Mouse (Mus musculus) midbrain, embryonic 13.5 days (tissue): ENCODE data around the gene Kdm2b. TPM values are rescaled to one million over a fixed set of nuclear protein-coding genes. Genes with fewer than 3 reads are reported as not detected.

Experiments
- ATAC-seq: fragments of 200-750 bp; cut with Nextera tagmentation; 2 replicates; pipeline ENCODE4 v1.8.0; 2017; ENCODE audit warnings: mild to moderate bottlenecking, moderate TSS enrichment, moderate library complexity
- H3K27ac ChIP-seq: fragments of 300-500 bp; sonication (generic); 2 replicates; pipeline ENCODE4 v1.5.1; 2015; ENCODE audit warnings: inconsistent platforms, mild to moderate bottlenecking, moderate library complexity
- H3K27me3 ChIP-seq: fragments of 300-500 bp; sonication (generic); 2 replicates; pipeline ENCODE4 v1.6.1; 2015; ENCODE audit warnings: mild to moderate bottlenecking, inconsistent platforms
- H3K36me3 ChIP-seq: fragments of 300-500 bp; sonication (generic); 2 replicates; pipeline ENCODE4 v1.6.1; 2015; ENCODE audit warnings: mild to moderate bottlenecking, inconsistent platforms
- H3K4me1 ChIP-seq: fragments of 300-500 bp; sonication (generic); replicated peaks from 2 replicates; pipeline ENCODE4 v1.6.1; 2015; ENCODE audit warnings: inconsistent platforms
- H3K4me2 ChIP-seq: fragments of 300-500 bp; sonication (generic); replicated peaks from 2 replicates; pipeline ENCODE4 v1.6.1; 2015; ENCODE audit warnings: moderate library complexity, mild to moderate bottlenecking, inconsistent platforms
- H3K4me3 ChIP-seq: fragments of 300-500 bp; sonication (generic); replicated peaks from 2 replicates; pipeline ENCODE4 v1.5.1; 2015; ENCODE audit warnings: mild to moderate bottlenecking, inconsistent platforms
- H3K9ac ChIP-seq: fragments of 300-500 bp; sonication (generic); replicated peaks from 2 replicates; pipeline ENCODE4 v1.6.1; 2015; ENCODE audit warnings: mild to moderate bottlenecking, inconsistent platforms
- H3K9me3 ChIP-seq: fragments of 300-500 bp; sonication (generic); 2 replicates; pipeline ENCODE4 v1.6.1; 2016; ENCODE audit warnings: mild to moderate bottlenecking, inconsistent platforms
- WGBS: fragments of 180-500 bp; shearing (Covaris S2); methylation state at CpG from one replicate; pipeline ENCODE4 v1.1.7; 2015; 5-methylcytosine and 5-hydroxymethylcytosine counted together
- polyA plus RNA-seq: library from polyadenylated mRNA; unstranded; fragments of >200 nt; fragmentation: Nextera tagmentation; extraction: Ambion mirVana; gene quantifications from 2 replicates; pipeline ENCODE4 v1.2.1, GENCODE M21; 2015

Kdm2b gene
- polyA plus RNA-seq, 1 experiment from 2014 or later: 116 TPM

- H3K9me3 ChIP-seq: no peaks in the 10 kb centered on the region
- WGBS: 85% methylated on average over 6 of the region's 6 CpGs
- H3K4me3 ChIP-seq: peak overlapping the region; percentile 90
- H3K4me2 ChIP-seq: peak overlapping the region; percentile 87
- peak overlapping the region; percentile 96 for H3K9ac ChIP-seq
- no peaks in the 10 kb centered on the region for H3K27me3 ChIP-seq
- no peak overlapping the region for H3K27ac ChIP-seq
- peaks cover 48% of the 10 kb centered on the region for H3K4me1 ChIP-seq
- no peaks in the 10 kb centered on the region for H3K36me3 ChIP-seq
- no peak for ATAC-seq
These were observed 91.5 kb downstream of the Kdm2b start for GRCm38 (mm10) chr5:122898153-122898552.

- 72% methylated on average over 4 of the region's 4 CpGs for WGBS
- H3K27me3 ChIP-seq: no peaks in the 10 kb centered on the region
- ATAC-seq: no peak
- no peaks in the 10 kb centered on the region for H3K9me3 ChIP-seq
- H3K27ac ChIP-seq: no peak overlapping the region
- H3K4me2 ChIP-seq: no peak overlapping the region
- H3K36me3 ChIP-seq: no peaks in the 10 kb centered on the region
- H3K4me3 ChIP-seq: no peak overlapping the region
- peaks cover 40% of the 10 kb centered on the region for H3K4me1 ChIP-seq
- no peak overlapping the region; the same call in 1 of the 2 replicates for H3K9ac ChIP-seq
These were observed 94.8 kb downstream of the Kdm2b start for GRCm38 (mm10) chr5:122894821-122895220.

DNA sequence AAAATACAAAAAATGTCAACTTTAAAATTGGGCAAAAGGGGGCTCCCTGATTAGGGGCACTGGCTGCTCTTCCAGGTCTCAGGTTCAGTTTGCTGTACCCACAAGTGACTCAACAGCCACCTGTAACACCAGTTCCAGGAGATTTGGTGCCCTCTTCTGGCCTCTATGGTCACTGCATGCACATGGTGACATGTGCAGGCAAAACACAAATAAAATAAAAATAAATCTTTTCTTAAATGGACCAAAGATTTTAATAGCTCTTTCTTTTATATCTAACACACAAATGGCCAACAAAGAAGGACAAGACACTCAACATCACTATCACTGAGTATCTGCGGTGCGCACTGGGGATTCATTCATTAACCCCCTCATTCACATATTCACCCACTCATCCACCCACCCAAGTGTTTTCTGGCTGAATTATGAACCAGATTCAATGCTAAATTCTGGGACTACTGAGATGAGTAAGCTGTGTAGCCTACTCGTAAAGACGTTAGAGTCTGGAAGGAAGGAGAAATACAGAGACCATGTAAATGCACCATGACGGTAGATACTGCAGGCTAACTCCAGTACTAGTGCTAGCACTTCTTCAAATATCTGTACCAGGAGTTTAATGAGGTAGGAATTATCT, 95.5 kb downstream of the Kdm2b start:
- ATAC-seq: no peak
- no peak overlapping the region for H3K4me3 ChIP-seq
- no peaks in the 10 kb centered on the region for H3K27me3 ChIP-seq

GRCm38 (mm10) chr5:122893270-122893669, 96.4 kb downstream of the Kdm2b start:
- H3K27me3 ChIP-seq: no peaks in the 10 kb centered on the region
- no peak overlapping the region for H3K4me2 ChIP-seq
- WGBS: 90% methylated on average over 6 of the region's 6 CpGs
- H3K9ac ChIP-seq: no peak overlapping the region
- H3K36me3 ChIP-seq: peaks cover 2% of the 10 kb centered on the region; the same call in 1 of the 2 replicates
- ATAC-seq: no peak
- no peaks in the 10 kb centered on the region for H3K9me3 ChIP-seq
- peaks cover 35% of the 10 kb centered on the region for H3K4me1 ChIP-seq
- H3K4me3 ChIP-seq: no peak overlapping the region
- no peak overlapping the region for H3K27ac ChIP-seq

More for the DNA sequence above, 95.5 kb downstream of the Kdm2b start:
- H3K9ac ChIP-seq: no peak overlapping the region
- H3K9me3 ChIP-seq: no peaks in the 10 kb centered on the region
- H3K4me2 ChIP-seq: no peak overlapping the region
- no peak overlapping the region for H3K27ac ChIP-seq
- H3K36me3 ChIP-seq: no peaks in the 10 kb centered on the region
- WGBS: 93% methylated on average over 5 of the region's 5 CpGs
- peaks cover 39% of the 10 kb centered on the region for H3K4me1 ChIP-seq

GRCm38 (mm10) chr5:122890396-122890795, 99.2 kb downstream of the Kdm2b start:
- Histone ChIP-seq H3K9ac (no peak overlapping the region), H3K9me3 (no peaks in the 10 kb centered on the region), H3K27me3 (no peaks in the 10 kb centered on the region), H3K27ac (no peak overlapping the region), H3K4me2 (no peak overlapping the region), H3K4me1 (peaks cover 18% of the 10 kb centered on the region), H3K36me3 (peaks cover 7% of the 10 kb centered on the region; the same call in 1 of the 2 replicates), H3K4me3 (no peak overlapping the region)
- no peak for ATAC-seq
- WGBS: 87% methylated on average over 2 of the region's 2 CpGs

DNA sequence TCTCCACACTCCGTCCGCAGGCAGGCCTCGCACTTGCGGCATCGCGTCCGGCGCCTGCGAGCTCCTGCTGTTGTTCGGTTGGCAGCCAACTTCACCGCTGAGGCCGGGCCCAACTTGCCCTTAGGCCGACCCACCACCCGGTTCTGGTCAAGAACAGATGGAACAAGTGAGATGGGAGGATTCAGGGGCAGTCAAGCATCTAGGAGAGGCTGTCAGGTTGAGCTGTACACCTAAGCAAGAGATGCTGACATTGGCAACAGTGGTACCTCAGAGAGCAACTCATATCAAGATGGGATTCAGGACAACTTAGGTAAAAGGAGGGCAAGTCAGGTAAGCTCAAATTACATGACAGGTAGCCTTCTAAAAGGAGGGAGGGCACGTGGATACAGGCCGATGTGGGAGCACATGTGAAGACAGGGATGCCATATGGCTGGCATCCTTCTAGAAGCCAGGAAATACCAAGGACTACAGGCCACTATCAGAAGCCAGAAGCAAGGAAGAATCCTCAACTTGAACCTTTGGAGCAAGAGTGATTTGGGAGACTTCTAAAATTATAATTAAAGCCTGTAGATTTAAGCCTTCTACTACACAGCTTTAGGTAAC, 100.9 kb downstream of the Kdm2b start:
- WGBS: 95% methylated on average over 16 of the region's 16 CpGs
- no peaks in the 10 kb centered on the region for H3K9me3 ChIP-seq
- H3K4me2 ChIP-seq: no peak overlapping the region
- no peaks in the 10 kb centered on the region for H3K27me3 ChIP-seq
- no peak for ATAC-seq
- H3K36me3 ChIP-seq: peaks cover 11% of the 10 kb centered on the region
- H3K4me1 ChIP-seq: peaks cover 14% of the 10 kb centered on the region
- no peak overlapping the region for H3K9ac ChIP-seq
- H3K4me3 ChIP-seq: no peak overlapping the region
- H3K27ac ChIP-seq: no peak overlapping the region

- Histone ChIP-seq H3K9ac (no peak overlapping the region), H3K4me3 (no peak overlapping the region), H3K36me3 (peaks cover 13% of the 10 kb centered on the region), H3K27me3 (no peaks in the 10 kb centered on the region), H3K27ac (no peak overlapping the region), H3K4me2 (no peak overlapping the region), H3K9me3 (no peaks in the 10 kb centered on the region), H3K4me1 (peaks cover 16% of the 10 kb centered on the region)
- ATAC-seq: no peak
- WGBS: 87% methylated on average over 8 of the region's 8 CpGs
These were observed 101.6 kb downstream of the Kdm2b start for GRCm38 (mm10) chr5:122887926-122888611.

GRCm38 (mm10) chr5:122887033-122887432, 102.6 kb downstream of the Kdm2b start:
- Histone ChIP-seq H3K27ac (no peak overlapping the region), H3K9me3 (no peaks in the 10 kb centered on the region), H3K9ac (no peak overlapping the region), H3K4me2 (no peak overlapping the region), H3K4me1 (peaks cover 16% of the 10 kb centered on the region), H3K27me3 (no peaks in the 10 kb centered on the region), H3K4me3 (no peak overlapping the region), H3K36me3 (peaks cover 23% of the 10 kb centered on the region)
- 88% methylated on average over 9 of the region's 9 CpGs for WGBS
- ATAC-seq: no peak

GRCm38 (mm10) chr5:122884594-122885348, 104.9 kb downstream of the Kdm2b start:
- no peak overlapping the region for H3K4me2 ChIP-seq
- H3K36me3 ChIP-seq: peaks cover 45% of the 10 kb centered on the region
- 94% methylated on average over 7 of the region's 7 CpGs for WGBS

GRCm38 (mm10) chr5:122883652-122884235, 105.9 kb downstream of the Kdm2b start:
- H3K36me3 ChIP-seq: peaks cover 56% of the 10 kb centered on the region
- no peak overlapping the region for H3K4me2 ChIP-seq
- H3K4me1 ChIP-seq: peaks cover 16% of the 10 kb centered on the region
- H3K27ac ChIP-seq: no peak overlapping the region
- H3K9ac ChIP-seq: no peak overlapping the region
- H3K9me3 ChIP-seq: no peaks in the 10 kb centered on the region
- WGBS: 34% methylated on average over 2 of the region's 2 CpGs
- no peak for ATAC-seq
- no peaks in the 10 kb centered on the region for H3K27me3 ChIP-seq
- no peak overlapping the region for H3K4me3 ChIP-seq

More at GRCm38 (mm10) chr5:122884594-122885348, 104.9 kb downstream of the Kdm2b start:
- Histone ChIP-seq H3K27ac (no peak overlapping the region), H3K4me3 (no peak overlapping the region), H3K9ac (no peak overlapping the region), H3K9me3 (no peaks in the 10 kb centered on the region), H3K4me1 (peaks cover 16% of the 10 kb centered on the region), H3K27me3 (no peaks in the 10 kb centered on the region)
- ATAC-seq: no peak

DNA sequence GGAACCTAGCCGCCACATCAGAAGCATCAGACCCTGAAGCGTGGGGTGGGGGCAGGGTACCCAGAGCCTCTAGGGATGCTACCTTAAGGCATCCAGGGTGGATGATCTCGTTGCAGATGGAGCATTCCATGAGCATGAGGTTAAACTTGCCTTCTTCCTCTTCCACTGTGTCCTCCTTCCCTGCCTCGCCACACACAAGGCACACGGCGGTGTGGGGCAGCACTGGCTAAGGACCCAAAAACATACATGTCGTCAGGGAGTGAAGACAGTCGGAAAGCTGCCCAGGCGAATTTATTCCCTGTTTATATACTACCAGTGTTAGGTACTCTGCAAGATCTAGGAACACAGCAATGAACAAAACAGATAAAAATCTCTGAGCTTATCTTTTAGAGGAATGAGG, 106.4 kb downstream of the Kdm2b start:
- WGBS: 89% methylated on average over 9 of the region's 9 CpGs
- no peak overlapping the region for H3K4me2 ChIP-seq
- H3K4me1 ChIP-seq: peaks cover 11% of the 10 kb centered on the region
- H3K27ac ChIP-seq: no peak overlapping the region
- no peaks in the 10 kb centered on the region for H3K27me3 ChIP-seq
- no peak overlapping the region for H3K9ac ChIP-seq
- no peaks in the 10 kb centered on the region for H3K9me3 ChIP-seq
- H3K36me3 ChIP-seq: peaks cover 59% of the 10 kb centered on the region
- H3K4me3 ChIP-seq: no peak overlapping the region
- ATAC-seq: no peak
